Mouse (Mus musculus): ENCODE results near the gene Dennd1a.

Gene Dennd1a

GRCm38 (mm10) chr2:37855226-37855625, 432.0 kb downstream of the Dennd1a start:
- peak in 1 of 2 experiments; percentile 7 for DNase-seq

- DNase-seq = no peak
These were observed 433.2 kb downstream of the Dennd1a start for GRCm38 (mm10) chr2:37853878-37854435.

GRCm38 (mm10) chr2:37850626-37851025, 436.6 kb downstream of the Dennd1a start:
- no peak for DNase-seq

GRCm38 (mm10) chr2:37849357-37849756, 437.8 kb downstream of the Dennd1a start:
- no peak for DNase-seq

- DNase-seq = no peak
These were observed 444.5 kb downstream of the Dennd1a start for GRCm38 (mm10) chr2:37842719-37843118.

- no peak for DNase-seq
These were observed 445.0 kb downstream of the Dennd1a start for GRCm38 (mm10) chr2:37842151-37842569.

GRCm38 (mm10) chr2:37839922-37840321, 447.3 kb downstream of the Dennd1a start:
- DNase-seq = no peak

- no peak for DNase-seq
These were observed 448.8 kb downstream of the Dennd1a start for GRCm38 (mm10) chr2:37838202-37838984.

GRCm38 (mm10) chr2:37837542-37837941, 449.6 kb downstream of the Dennd1a start:
- no peak for DNase-seq

GRCm38 (mm10) chr2:37836926-37837325, 450.3 kb downstream of the Dennd1a start:
- no peak for DNase-seq

- no peak for DNase-seq
These were observed 454.9 kb downstream of the Dennd1a start for GRCm38 (mm10) chr2:37832253-37832652.

- no peak for DNase-seq
These were observed 457.4 kb downstream of the Dennd1a start for GRCm38 (mm10) chr2:37829758-37830275.

GRCm38 (mm10) chr2:37823826-37824225, 463.4 kb downstream of the Dennd1a start:
- peak in 1 of 2 experiments; percentile 24 for DNase-seq

- DNase-seq = no peak
These were observed 465.1 kb downstream of the Dennd1a start for GRCm38 (mm10) chr2:37822122-37822521.

- no peak for DNase-seq
These were observed 467.6 kb downstream of the Dennd1a start for GRCm38 (mm10) chr2:37819526-37820152.

- DNase-seq = no peak
These were observed 468.2 kb downstream of the Dennd1a start for GRCm38 (mm10) chr2:37818761-37819525.

GRCm38 (mm10) chr2:37815676-37816075, 471.5 kb downstream of the Dennd1a start:
- DNase-seq = peak; percentile 80 to 82

- DNase-seq = no peak
These were observed 472.3 kb downstream of the Dennd1a start for GRCm38 (mm10) chr2:37814820-37815361.

GRCm38 (mm10) chr2:37812401-37812800, 474.8 kb downstream of the Dennd1a start:
- peak; percentile 68 for DNase-seq

- peak; percentile 50 to 67 for DNase-seq
These were observed 475.5 kb downstream of the Dennd1a start for GRCm38 (mm10) chr2:37811682-37812081.

GRCm38 (mm10) chr2:37802610-37803212, 484.5 kb downstream of the Dennd1a start:
- peak; percentile 76 to 79 for DNase-seq

- DNase-seq = no peak
These were observed 485.5 kb downstream of the Dennd1a start for GRCm38 (mm10) chr2:37801687-37802086.
